Mouse (Mus musculus) lung, postnatal 0 days (tissue): ENCODE measurements around the gene Nit1. TPM values are rescaled to one million over a fixed set of nuclear protein-coding genes. Genes with fewer than 3 reads are reported as not detected.

Experiments used
- ATAC-seq: fragments of 200-750 bp; cut with Nextera tagmentation; 2 replicates; pipeline ENCODE4 v1.8.0; 2017; ENCODE audit warnings: moderate library complexity
- DNase-seq: peaks from one replicate; pipeline ENCODE4 v3.0.0-alpha.2; 2016; ENCODE audit warnings: low spot score
- H3K27ac ChIP-seq: fragments of 300-500 bp; sonication (generic); 2 replicates; pipeline ENCODE4 v1.5.1; 2014; ENCODE audit warnings: antibody characterized with exemption, mild to moderate bottlenecking, low read length, mixed read lengths
- H3K27me3 ChIP-seq: fragments of 300-500 bp; sonication (generic); replicated peaks from 2 replicates; pipeline ENCODE4 v1.6.1; 2014; ENCODE audit warnings: low read length, mixed read lengths; ENCODE audit not compliant: insufficient read depth
- H3K36me3 ChIP-seq: fragments of 300-500 bp; sonication (generic); 2 replicates; pipeline ENCODE4 v1.6.1; 2014; ENCODE audit warnings: low read length, mixed read lengths; ENCODE audit not compliant: insufficient read depth
- H3K4me1 ChIP-seq: fragments of 300-500 bp; sonication (generic); 2 replicates; pipeline ENCODE4 v1.6.1; 2014; ENCODE audit warnings: antibody characterized with exemption, low read depth, low read length, mixed read lengths; ENCODE audit not compliant: insufficient read depth
- H3K4me2 ChIP-seq: fragments of 300-500 bp; sonication (generic); replicated peaks from 2 replicates; pipeline ENCODE4 v1.6.1; 2014; ENCODE audit warnings: low read depth, mild to moderate bottlenecking, low read length, moderate library complexity, mixed read lengths
- H3K4me3 ChIP-seq: fragments of 300-500 bp; sonication (generic); 2 replicates; pipeline ENCODE4 v1.5.1; 2014; ENCODE audit warnings: low read depth, low read length
- H3K9ac ChIP-seq: fragments of 300-500 bp; sonication (generic); replicated peaks from 2 replicates; pipeline ENCODE4 v1.6.1; 2014; ENCODE audit warnings: low read depth, mild to moderate bottlenecking
- H3K9me3 ChIP-seq: fragments of 300-500 bp; sonication (generic); 2 replicates; pipeline ENCODE4 v1.6.1; 2016; ENCODE audit warnings: low read length, mixed read lengths
- CTCF ChIP-seq: IDR thresholded peaks from 2 replicates; pipeline ENCODE4 v1.5.1; 2016; ENCODE audit warnings: antibody characterized with exemption, mild to moderate bottlenecking
- EP300 ChIP-seq: IDR thresholded peaks from 2 replicates; pipeline ENCODE4 v1.6.1; 2016; ENCODE audit warnings: antibody characterized with exemption, mild to moderate bottlenecking, control low read depth
- WGBS: fragments of 180-500 bp; shearing (Covaris S2); extraction: QIAGEN DNeasy Blood & Tissue Kit; methylation state at CpG from one replicate; pipeline ENCODE4 v1.1.7; 2014; 5-methylcytosine and 5-hydroxymethylcytosine counted together
- polyA plus RNA-seq: library from polyadenylated mRNA; unstranded; fragments of >200 nt; fragmentation: Nextera tagmentation; extraction: Ambion mirVana; gene quantifications from 2 replicates; pipeline ENCODE4 v1.2.1, GENCODE M21; 2015

Nit1 gene
- polyA plus RNA-seq, 1 experiment from 2014 or later: 39.9 TPM

DNA sequence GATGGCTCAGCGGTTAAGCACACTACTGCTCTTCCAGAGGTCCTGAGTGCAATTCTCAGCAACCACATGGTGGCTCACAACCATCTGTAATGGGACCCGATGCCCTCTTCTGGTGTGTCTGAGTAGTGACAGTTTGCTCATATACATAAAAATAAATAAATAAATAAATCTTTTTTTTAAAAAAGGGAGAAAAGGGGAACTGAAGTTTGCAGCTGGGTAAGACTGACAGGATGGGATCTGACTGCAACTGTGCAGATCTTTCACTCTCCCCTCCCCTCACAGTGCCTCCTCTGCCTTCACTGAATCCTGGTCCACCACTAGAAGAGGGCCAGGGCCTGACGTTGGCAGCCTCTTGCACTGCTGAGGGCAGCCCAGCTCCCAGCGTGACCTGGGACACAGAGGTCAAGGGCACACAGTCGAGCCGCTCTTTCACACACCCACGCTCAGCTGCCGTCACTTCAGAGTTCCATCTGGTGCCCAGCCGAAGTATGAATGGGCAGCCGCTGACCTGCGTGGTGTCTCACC is 36.7 kb upstream of the Nit1 start:
- 71% methylated on average over 11 of the region's 11 CpGs for WGBS
- H3K4me2 ChIP-seq: no peak overlapping the region
- DNase-seq (no peak), ATAC-seq (no peak)
- H3K36me3 ChIP-seq: no peaks in the 10 kb centered on the region
- peak; percentile 21; the same call in 1 of the 2 replicates for TF ChIP-seq CTCF
- no peak for TF ChIP-seq EP300
- H3K27ac ChIP-seq: no peak overlapping the region
- no peak overlapping the region for H3K9ac ChIP-seq
- H3K4me1 ChIP-seq: no peaks in the 10 kb centered on the region
- no peaks in the 10 kb centered on the region for H3K9me3 ChIP-seq
- H3K27me3 ChIP-seq: no peaks in the 10 kb centered on the region
- H3K4me3 ChIP-seq: no peak overlapping the region

DNA sequence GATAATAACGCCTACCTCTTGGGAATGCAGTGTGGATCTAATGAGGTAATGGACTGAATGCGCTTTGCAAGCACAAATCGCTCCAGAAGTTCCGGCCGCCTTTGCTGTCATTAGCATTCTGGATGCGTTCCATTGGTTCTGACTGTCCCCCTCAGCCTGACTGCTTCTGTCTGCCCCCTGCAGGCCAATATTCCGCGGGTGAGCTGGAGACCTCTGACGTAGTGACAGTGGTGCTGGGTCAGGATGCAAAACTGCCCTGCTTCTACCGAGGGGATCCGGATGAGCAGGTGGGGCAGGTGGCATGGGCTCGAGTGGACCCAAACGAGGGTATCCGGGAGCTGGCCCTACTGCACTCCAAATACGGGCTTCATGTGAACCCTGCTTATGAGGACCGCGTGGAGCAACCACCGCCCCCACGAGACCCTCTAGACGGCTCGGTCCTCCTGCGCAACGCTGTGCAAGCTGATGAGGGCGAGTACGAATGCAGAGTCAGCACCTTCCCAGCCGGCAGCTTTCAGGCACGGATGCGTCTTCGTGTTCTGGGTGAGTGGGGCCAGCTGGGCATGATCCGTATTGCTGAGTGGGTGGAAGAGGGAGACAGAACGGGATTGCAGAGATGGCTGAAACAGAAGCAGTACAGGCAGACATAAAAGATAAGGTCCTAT is 34.6 kb upstream of the Nit1 start:
- Histone ChIP-seq H3K9me3 (no peaks in the 10 kb centered on the region), H3K9ac (no peak overlapping the region), H3K36me3 (no peaks in the 10 kb centered on the region), H3K27me3 (no peaks in the 10 kb centered on the region), H3K27ac (no peak overlapping the region), H3K4me2 (peak overlapping the region; percentile 29), H3K4me1 (no peaks in the 10 kb centered on the region), H3K4me3 (no peak overlapping the region)
- TF ChIP-seq EP300: no peak
- peak; percentile 90 for TF ChIP-seq CTCF
- DNase-seq: peak; percentile 91
- ATAC-seq: peak; percentile 50
- 5% methylated on average over 31 of the region's 31 CpGs for WGBS

DNA sequence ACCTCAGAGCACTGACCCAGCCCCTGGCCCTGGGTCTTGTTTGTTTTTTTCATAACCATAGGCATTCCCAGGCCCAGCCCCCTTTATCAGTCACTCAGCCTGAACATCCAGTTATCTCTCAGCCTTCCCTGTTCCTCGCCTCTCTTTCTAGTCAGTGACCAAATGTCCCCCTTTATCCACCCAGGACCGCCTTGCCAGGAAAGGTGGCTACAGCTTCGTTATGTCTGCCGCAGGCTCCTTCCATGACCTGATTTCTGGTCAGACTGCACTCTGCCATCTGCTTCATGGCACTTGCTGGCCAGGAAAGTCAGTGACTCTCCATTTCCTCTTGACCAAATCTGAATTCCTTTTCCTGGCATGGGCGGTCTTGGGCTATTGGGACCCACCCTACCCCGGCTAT is 32.9 kb upstream of the Nit1 start:
- Histone ChIP-seq H3K9ac (no peak overlapping the region), H3K9me3 (no peaks in the 10 kb centered on the region), H3K4me3 (no peak overlapping the region), H3K36me3 (no peaks in the 10 kb centered on the region), H3K4me2 (no peak overlapping the region), H3K27me3 (no peaks in the 10 kb centered on the region), H3K27ac (no peak overlapping the region), H3K4me1 (no peaks in the 10 kb centered on the region; the same call in 1 of the 2 replicates)
- ATAC-seq (no peak), DNase-seq (no peak)
- TF ChIP-seq EP300 (no peak), CTCF (no peak)
- WGBS: 81% methylated on average over 6 of the region's 6 CpGs

DNA sequence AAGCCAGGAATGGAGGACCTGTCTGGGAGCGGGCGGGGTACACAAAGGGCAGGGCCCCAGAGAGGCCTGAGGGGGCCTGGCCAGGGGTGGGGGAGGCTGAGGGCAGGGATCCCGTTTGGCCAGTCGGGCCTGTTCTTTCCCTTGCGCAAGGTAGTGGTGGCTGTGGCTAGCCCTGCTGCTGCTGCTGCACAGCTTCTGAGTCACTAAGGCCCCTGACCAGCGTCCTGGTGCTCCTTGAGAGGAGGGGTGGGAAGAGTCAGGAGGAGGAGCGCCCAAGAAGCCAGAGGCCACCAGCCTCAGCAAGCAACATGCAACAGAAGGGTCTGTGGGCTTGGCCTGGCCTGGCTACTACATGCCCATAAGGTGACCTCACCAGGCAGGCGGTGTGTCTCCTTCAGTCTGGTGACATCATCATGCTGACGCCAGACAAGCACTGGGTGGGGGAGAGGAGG is 30.2 kb upstream of the Nit1 start:
- H3K27ac ChIP-seq: peak overlapping the region; percentile 43; the same call in 1 of the 2 replicates
- 36% methylated on average over 9 of the region's 9 CpGs for WGBS

DNA sequence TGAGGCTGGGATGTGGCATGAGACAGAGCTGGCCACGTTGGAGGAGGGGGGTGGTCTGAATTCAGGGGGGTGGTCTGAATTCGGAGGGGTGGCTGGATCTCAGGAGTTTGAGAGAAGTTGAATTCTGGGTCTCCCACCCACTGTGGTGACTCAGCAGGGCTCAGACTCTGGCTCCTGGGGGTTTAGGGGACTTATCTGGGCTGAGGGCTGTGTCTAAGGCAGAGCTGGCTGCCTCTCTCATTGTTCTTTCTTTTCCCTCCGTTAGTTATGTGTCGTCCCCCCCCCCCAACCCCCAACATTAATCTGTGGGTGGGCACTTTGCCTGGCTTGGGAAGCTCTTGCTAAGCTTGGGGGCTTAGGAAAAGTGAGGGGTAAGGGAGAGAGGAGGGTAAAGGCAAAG is 28.5 kb upstream of the Nit1 start:
- Histone ChIP-seq H3K36me3 (no peaks in the 10 kb centered on the region), H3K9me3 (no peaks in the 10 kb centered on the region), H3K9ac (no peak overlapping the region), H3K4me3 (no peak overlapping the region), H3K4me2 (no peak overlapping the region), H3K27me3 (no peaks in the 10 kb centered on the region), H3K27ac (no peak overlapping the region), H3K4me1 (peaks cover 4% of the 10 kb centered on the region; the same call in 1 of the 2 replicates)
- no peak for ATAC-seq
- no peak for DNase-seq
- WGBS: 6% methylated on average over 4 of the region's 4 CpGs
- TF ChIP-seq EP300 (no peak), CTCF (no peak)

More for the DNA sequence above, 30.2 kb upstream of the Nit1 start:
- TF ChIP-seq CTCF (no peak), EP300 (peak; percentile 71)
- ATAC-seq: peak; percentile 95
- Histone ChIP-seq H3K36me3 (no peaks in the 10 kb centered on the region), H3K9me3 (no peaks in the 10 kb centered on the region), H3K27me3 (no peaks in the 10 kb centered on the region), H3K4me2 (no peak overlapping the region), H3K4me1 (no peaks in the 10 kb centered on the region; the same call in 1 of the 2 replicates), H3K9ac (no peak overlapping the region), H3K4me3 (no peak overlapping the region)
- DNase-seq: peak; percentile 89

DNA sequence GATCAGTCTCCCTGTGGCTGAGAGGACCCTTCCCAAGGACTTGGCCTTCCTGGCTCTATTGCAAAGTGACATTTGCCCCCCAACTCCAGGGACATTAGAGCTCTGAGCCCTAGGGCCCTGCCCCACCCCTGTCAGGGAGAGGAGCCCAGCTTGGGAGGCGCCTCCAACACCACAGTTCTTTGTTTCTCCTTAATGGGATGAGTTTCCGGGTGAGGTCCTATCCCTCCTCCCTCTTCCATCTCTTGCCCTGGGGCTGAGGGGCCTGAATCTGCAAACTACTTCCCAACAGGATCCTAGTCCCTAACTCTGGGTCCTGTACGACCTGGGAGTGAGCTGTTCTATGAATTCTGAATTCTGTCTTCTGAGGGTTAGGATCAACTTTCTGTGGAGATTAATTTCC is 27.4 kb upstream of the Nit1 start:
- TF ChIP-seq EP300 (no peak), CTCF (no peak)
- 0 out of 2 replicates have a peak overlapping the region, but pooled peaks have one; percentile 8 for H3K4me2 ChIP-seq

More for the DNA sequence above, 27.4 kb upstream of the Nit1 start:
- Histone ChIP-seq H3K9me3 (no peaks in the 10 kb centered on the region), H3K4me3 (no peak overlapping the region), H3K27me3 (no peaks in the 10 kb centered on the region), H3K9ac (no peak overlapping the region), H3K36me3 (no peaks in the 10 kb centered on the region), H3K27ac (no peak overlapping the region), H3K4me1 (peaks cover 4% of the 10 kb centered on the region; the same call in 1 of the 2 replicates)
- DNase-seq: no peak
- ATAC-seq: no peak
- WGBS: 61% methylated on average over 3 of the region's 3 CpGs
